Mouse (Mus musculus): ENCODE measurements around the gene Tbc1d22a. TPM values are rescaled to one million over a fixed set of nuclear protein-coding genes. Genes with fewer than 3 reads are reported as not detected.
A peak's percentile ranks its signal among the peaks of the same experiment; 100 is the strongest.

Tbc1d22a gene
- polyA plus RNA-seq, 1 experiment from 2014 or later, result 13.8 TPM

DNA sequence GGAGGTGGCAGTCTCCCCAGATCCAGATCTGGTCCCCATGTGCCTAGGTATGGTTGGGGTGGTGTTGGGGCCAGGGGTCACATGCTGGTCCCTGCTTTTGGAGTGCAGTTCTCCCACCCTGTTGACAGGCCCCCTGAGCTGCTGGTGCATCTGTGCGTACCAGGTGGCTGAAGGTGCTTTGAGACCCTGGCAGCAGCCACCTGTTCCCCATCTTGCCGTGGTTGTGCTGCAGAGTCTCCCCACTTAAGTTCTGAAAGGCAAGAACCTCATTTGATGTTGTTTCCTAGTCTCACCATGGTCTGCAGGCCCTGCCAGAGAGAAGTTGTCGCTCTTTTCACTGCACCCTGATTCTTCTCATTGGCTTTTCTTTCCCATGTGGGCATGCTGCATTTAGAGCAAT lies 90.6 kb downstream of the Tbc1d22a start:
- H3K27ac ChIP-seq, result no peak overlapping the region
- no peak for ATAC-seq (replicated peaks; ENCODE audit: low FRiP score)
- no peaks in the 10 kb centered on the region for H3K9me3 ChIP-seq (replicated peaks)
- H3K36me3 ChIP-seq, result peaks cover 14% of the 10 kb centered on the region
- H3K27me3 ChIP-seq, result no peaks in the 10 kb centered on the region
- H3K4me2 ChIP-seq, result no peak overlapping the region
- H3K4me3 ChIP-seq (replicated peaks), result no peak overlapping the region
- H3K4me1 ChIP-seq, result no peaks in the 10 kb centered on the region
- 78% methylated on average over 3 of the region's 3 CpGs for WGBS
- no peak overlapping the region for H3K9ac ChIP-seq

DNA sequence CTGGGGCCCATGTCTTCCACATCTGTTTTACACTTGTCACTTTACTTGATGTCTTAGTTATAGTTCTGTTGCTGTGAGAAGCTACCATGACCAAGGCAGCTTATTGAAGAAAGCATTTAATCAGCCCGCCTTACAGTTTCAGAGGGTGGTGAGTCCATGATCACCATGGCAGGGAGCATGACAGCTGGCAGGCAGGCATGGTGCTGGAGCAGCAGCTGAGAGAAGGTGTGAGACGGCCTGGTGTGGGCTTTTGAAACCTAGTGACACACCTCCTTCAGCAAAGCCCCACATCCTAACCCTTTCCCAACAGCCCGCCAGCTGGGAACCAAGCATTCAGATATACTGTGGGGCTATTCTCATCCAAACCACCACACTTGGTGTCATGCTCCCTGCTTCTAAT lies 91.0 kb downstream of the Tbc1d22a start:
- Histone ChIP-seq H3K27me3 (no peaks in the 10 kb centered on the region), H3K27ac (no peak overlapping the region), H3K9ac (no peak overlapping the region), H3K9me3 (replicated peaks) (no peaks in the 10 kb centered on the region), H3K36me3 (peaks cover 14% of the 10 kb centered on the region), H3K4me1 (no peaks in the 10 kb centered on the region), H3K4me3 (replicated peaks) (no peak overlapping the region), H3K4me2 (no peak overlapping the region)
- WGBS, result 87% methylated on average over 3 of the region's 3 CpGs
- no peak for ATAC-seq (replicated peaks; ENCODE audit: low FRiP score)

DNA sequence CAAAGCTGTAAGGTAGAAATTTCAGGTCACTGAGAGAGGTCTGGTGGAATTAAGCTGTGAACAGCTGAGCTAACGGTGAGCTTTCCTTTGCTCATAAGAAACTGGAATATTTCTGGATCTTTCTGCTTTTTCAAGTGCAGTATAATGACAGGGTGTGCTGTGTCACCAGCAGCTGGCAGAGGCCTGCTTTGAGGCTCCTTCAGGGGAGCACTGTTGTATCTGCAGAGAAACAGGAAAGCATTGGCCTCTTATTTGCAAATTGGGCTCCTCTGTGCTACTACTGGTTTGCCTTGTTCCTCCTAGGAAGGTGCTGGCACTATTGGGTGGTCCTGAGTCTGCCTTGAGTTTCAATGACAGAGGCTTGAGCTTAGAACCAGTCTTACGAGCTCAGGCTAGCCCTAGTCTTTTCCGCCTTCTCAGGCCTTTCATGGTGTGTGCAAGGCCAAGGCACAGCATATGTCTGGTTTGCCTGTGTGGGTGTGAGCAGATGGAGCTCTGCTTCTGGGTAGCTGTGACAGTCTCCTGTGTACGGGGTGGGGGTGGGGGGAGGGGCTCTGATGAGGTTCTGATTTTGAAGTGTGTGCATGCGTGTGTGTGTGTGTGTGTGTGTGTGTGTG lies 95.1 kb downstream of the Tbc1d22a start:
- Histone ChIP-seq H3K9ac (no peak overlapping the region), H3K4me2 (no peak overlapping the region), H3K4me1 (no peaks in the 10 kb centered on the region), H3K27me3 (no peaks in the 10 kb centered on the region), H3K4me3 (replicated peaks) (no peak overlapping the region), H3K27ac (no peak overlapping the region), H3K36me3 (peaks cover 9% of the 10 kb centered on the region), H3K9me3 (replicated peaks) (no peaks in the 10 kb centered on the region)
- WGBS, result 84% methylated on average over 5 of the region's 5 CpGs
- no peak for ATAC-seq (replicated peaks; ENCODE audit: low FRiP score)

DNA sequence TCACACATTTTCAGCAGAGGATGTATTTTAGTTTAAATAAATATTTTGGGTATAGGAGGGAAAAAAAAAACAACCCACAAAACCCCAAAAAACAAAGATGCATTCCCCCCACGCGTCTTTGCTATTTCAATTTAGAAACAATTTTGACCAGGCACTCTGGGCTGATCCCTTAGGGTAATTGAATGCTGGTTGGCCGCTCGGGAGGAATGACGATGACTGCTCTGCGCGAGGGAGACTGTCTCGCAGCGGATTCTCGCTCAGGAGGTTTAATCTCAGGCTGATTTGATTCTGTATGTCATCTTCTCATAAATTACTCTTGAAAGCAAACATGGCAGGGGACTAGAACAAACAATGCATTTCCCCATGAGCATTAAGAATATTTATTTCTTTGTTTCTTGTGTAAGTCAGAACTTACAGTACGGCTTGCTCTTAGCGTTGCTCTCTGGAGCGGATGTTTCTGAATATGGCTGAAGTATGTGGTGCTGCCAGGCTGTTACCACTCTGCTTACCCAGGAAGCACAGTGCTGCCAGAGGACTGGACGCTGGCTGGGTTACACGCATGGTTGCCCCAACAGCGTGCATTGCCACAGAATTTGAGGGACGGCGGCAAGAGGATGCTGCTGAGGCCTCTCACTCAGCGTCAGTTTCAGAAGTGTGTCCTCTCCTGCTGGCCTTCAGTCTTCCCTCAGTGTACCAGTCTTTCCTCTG lies 106.7 kb downstream of the Tbc1d22a start:
- H3K27me3 ChIP-seq, result no peaks in the 10 kb centered on the region
- WGBS, result 49% methylated on average over 19 of the region's 19 CpGs
- 0 out of 2 replicates have a peak, but pooled peaks cover 5% of the 10 kb centered on the region for H3K36me3 ChIP-seq
- peak overlapping the region; percentile 43; the same call in 1 of the 2 replicates for H3K27ac ChIP-seq
- peak overlapping the region; percentile 23; the same call in 1 of the 2 replicates for H3K4me2 ChIP-seq
- no peak overlapping the region for H3K9ac ChIP-seq
- peaks cover 11% of the 10 kb centered on the region; the same call in 1 of the 2 replicates for H3K4me1 ChIP-seq
- H3K9me3 ChIP-seq (replicated peaks), result no peaks in the 10 kb centered on the region
- H3K4me3 ChIP-seq (replicated peaks), result no peak overlapping the region
- no peak for ATAC-seq (replicated peaks; ENCODE audit: low FRiP score)

DNA sequence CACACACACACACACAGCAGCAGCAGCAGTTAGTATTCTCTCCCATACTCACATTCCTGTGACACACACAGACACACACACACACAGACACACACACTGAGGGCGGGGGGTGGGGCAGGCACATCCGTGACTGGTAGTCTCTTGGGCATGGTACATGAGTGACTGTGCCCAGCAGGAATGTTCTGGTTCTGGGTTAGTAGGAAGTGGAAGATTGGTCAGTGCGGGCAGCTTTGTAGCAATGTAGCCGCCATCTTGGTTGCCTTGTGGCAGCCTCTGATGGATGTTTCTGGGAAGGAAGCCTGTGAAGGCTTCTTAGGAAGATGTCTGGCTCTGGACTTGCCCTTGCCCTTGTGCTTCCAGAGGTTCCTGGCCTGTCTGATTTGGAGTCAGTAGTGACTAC lies 112.1 kb downstream of the Tbc1d22a start:
- H3K9ac ChIP-seq, result no peak overlapping the region
- no peaks in the 10 kb centered on the region for H3K27me3 ChIP-seq
- H3K4me3 ChIP-seq (replicated peaks), result no peak overlapping the region
- 95% methylated on average over 4 of the region's 4 CpGs for WGBS
- H3K4me1 ChIP-seq, result peaks cover 3% of the 10 kb centered on the region; the same call in 1 of the 2 replicates
- ATAC-seq (replicated peaks; ENCODE audit: low FRiP score), result no peak
- H3K27ac ChIP-seq, result no peak overlapping the region
- no peaks in the 10 kb centered on the region for H3K9me3 ChIP-seq (replicated peaks)
- no peak overlapping the region for H3K4me2 ChIP-seq
- H3K36me3 ChIP-seq, result no peaks in the 10 kb centered on the region

DNA sequence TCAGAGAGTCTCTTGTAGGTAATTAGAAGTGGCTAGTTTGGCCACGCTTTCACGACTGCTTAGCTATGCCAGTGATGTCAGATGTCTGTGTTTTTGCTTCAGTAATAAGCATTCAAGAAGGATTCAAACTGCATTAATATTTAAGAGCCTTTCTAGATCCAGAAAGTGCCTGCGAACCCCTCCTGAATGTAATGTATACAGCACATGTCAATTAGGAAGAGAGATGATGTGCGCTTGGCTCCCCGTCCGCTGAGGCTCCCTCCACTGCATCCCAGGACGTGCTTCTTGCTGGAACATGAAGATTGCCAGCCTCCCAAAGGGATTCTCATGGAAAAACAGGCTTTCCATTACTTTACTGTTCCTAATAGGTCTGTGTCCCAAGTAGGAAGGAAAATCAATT lies 115.7 kb downstream of the Tbc1d22a start:
- Histone ChIP-seq H3K36me3 (no peaks in the 10 kb centered on the region), H3K9ac (no peak overlapping the region), H3K27me3 (no peaks in the 10 kb centered on the region), H3K27ac (no peak overlapping the region), H3K4me2 (no peak overlapping the region), H3K9me3 (replicated peaks) (no peaks in the 10 kb centered on the region), H3K4me3 (replicated peaks) (no peak overlapping the region), H3K4me1 (no peaks in the 10 kb centered on the region)
- WGBS, result 75% methylated on average over 7 of the region's 7 CpGs
- ATAC-seq (replicated peaks; ENCODE audit: low FRiP score), result no peak

DNA sequence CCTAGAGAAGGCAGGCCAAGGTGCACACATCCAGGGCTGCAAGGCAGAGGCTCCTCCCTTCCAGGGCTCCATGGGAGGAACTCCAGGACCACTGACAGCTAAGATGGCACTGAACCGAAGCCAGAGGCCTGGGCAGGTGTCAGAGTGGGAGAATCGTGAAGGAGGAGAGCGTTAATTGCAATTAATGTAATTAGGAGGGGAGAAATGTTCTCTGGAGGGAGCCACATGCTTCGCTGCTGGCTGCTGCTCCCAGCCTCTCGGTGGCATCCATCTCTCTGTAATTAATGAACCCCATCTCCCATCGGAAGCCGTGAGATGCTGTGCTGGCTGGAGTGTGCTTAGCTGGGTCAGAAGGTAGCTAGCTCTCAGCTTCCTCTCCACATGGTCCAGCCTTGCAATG lies 116.2 kb downstream of the Tbc1d22a start:
- WGBS, result 51% methylated on average over 7 of the region's 7 CpGs
- Histone ChIP-seq H3K36me3 (no peaks in the 10 kb centered on the region), H3K4me3 (replicated peaks) (no peak overlapping the region), H3K27me3 (no peaks in the 10 kb centered on the region), H3K9me3 (replicated peaks) (no peaks in the 10 kb centered on the region), H3K27ac (no peak overlapping the region), H3K4me1 (peaks cover 3% of the 10 kb centered on the region; the same call in 1 of the 2 replicates), H3K9ac (no peak overlapping the region), H3K4me2 (no peak overlapping the region)
- ATAC-seq (replicated peaks; ENCODE audit: low FRiP score), result no peak

DNA sequence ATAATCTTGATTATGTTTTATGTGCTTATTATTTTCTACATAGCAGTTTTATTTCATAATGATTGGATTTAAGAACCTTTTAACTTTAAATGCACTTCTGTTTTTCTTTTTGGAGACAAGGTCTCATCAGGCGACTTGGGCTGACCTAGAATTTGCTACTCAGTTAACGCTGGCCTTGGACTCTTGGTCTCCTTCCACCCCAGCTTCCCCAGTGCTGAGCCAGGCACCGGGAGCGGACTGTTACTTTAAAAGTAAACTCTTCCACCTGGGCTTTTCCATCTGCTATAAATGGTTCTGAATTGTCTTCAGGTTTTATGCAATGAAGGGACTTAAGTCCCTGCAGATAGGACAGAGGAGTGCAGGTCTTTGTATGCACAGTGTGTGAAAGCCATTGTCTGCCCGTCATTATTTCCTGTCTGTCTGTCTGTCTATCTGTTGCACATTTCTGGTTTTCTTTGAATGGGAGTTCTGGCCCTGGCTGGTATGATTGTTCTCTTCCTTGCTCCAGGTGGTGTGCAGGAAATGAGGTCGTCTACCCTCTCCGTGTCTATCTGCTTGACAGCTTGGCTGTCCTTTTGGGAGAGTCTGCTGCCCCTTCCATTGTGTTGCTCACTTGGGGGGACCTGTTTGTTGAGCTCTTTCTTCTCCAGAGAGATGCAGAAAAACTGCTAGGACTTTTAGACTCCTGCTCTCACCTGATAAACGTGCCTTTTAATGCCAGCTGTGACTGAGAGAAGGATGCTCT lies 117.4 kb downstream of the Tbc1d22a start:
- peaks cover 9% of the 10 kb centered on the region; the same call in 1 of the 2 replicates for H3K4me1 ChIP-seq
- no peak overlapping the region for H3K4me2 ChIP-seq
- H3K9me3 ChIP-seq (replicated peaks), result no peaks in the 10 kb centered on the region
- H3K4me3 ChIP-seq (replicated peaks), result no peak overlapping the region
- H3K36me3 ChIP-seq, result no peaks in the 10 kb centered on the region
- H3K27ac ChIP-seq, result no peak overlapping the region
- ATAC-seq (replicated peaks; ENCODE audit: low FRiP score), result no peak
- H3K27me3 ChIP-seq, result no peaks in the 10 kb centered on the region
- WGBS, result 78% methylated on average over 8 of the region's 8 CpGs
- no peak overlapping the region for H3K9ac ChIP-seq

DNA sequence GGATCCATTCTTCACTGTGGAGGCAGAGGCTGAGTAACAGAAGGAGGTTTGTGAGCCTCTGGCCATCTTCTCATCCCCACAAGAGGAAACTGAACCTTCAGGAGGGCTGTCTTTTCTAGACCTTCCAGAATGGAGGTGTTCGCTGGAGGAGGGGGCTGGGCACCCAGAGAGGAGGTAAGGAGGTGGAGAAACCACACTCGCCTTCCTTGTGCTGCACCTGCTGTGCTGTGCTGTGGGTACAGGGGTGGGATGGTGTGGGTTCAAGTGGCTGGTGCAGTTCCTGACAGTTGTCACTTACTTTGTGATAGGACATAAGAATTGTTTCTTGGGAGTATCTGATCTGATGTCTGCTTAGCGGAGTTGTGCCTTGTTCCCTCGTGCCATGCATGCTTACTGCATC lies 118.9 kb downstream of the Tbc1d22a start:
- Histone ChIP-seq H3K27ac (no peak overlapping the region), H3K4me1 (peaks cover 9% of the 10 kb centered on the region; the same call in 1 of the 2 replicates), H3K4me2 (no peak overlapping the region), H3K9ac (no peak overlapping the region), H3K36me3 (no peaks in the 10 kb centered on the region), H3K27me3 (no peaks in the 10 kb centered on the region), H3K4me3 (replicated peaks) (no peak overlapping the region), H3K9me3 (replicated peaks) (no peaks in the 10 kb centered on the region)
- ATAC-seq (replicated peaks; ENCODE audit: low FRiP score), result no peak
- WGBS, result 86% methylated on average over 4 of the region's 4 CpGs

DNA sequence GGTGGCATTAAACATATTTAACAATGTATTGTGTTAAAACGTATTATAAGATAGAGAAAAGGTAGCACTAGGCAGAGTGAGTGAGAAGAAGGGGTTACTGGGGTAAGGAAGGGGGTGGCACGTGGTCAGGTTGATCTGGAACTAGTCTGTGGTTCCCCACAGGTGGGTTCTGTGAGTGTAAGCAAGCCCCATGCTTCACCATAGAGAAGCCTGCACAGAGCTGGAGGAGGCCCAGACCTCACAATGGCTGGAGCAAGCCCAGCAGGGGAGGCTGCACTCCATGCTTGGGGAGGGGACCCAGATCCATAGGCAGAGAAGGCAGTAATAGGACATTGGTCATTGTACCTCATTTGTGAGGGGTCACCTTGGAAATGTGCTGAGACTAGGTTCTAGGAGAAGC lies 119.3 kb downstream of the Tbc1d22a start:
- Histone ChIP-seq H3K27me3 (no peaks in the 10 kb centered on the region), H3K27ac (no peak overlapping the region), H3K36me3 (no peaks in the 10 kb centered on the region), H3K4me1 (peaks cover 9% of the 10 kb centered on the region), H3K9me3 (replicated peaks) (no peaks in the 10 kb centered on the region), H3K4me3 (replicated peaks) (no peak overlapping the region), H3K9ac (no peak overlapping the region), H3K4me2 (no peak overlapping the region)
- ATAC-seq (replicated peaks; ENCODE audit: low FRiP score), result no peak
- 76% methylated on average over 2 of the region's 2 CpGs for WGBS

DNA sequence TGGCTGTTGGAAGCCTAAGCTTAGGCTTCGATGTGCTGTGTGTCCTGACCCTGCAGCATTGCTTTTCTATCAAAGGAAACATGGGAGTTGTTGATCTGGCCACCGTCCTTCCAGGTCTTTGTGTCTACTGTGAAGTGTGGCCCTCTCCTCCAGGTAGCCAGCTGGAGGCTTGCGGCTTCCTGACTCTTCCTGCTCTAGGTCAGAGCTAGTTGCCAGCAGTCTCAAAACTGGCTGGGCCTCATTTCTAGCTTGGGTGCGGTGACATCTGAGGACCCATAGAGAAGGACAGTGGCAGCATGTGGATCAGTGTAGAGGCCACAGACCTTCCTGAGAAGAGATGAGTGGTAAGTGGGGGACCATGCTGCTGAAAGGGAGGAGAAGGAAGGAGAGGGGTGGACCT lies 120.0 kb downstream of the Tbc1d22a start:
- Histone ChIP-seq H3K9me3 (replicated peaks) (no peaks in the 10 kb centered on the region), H3K36me3 (no peaks in the 10 kb centered on the region), H3K4me3 (replicated peaks) (no peak overlapping the region), H3K9ac (no peak overlapping the region), H3K27me3 (no peaks in the 10 kb centered on the region), H3K27ac (no peak overlapping the region), H3K4me2 (no peak overlapping the region), H3K4me1 (peaks cover 15% of the 10 kb centered on the region)
- WGBS, result 96% methylated on average over 4 of the region's 4 CpGs
- ATAC-seq (replicated peaks; ENCODE audit: low FRiP score), result no peak

DNA sequence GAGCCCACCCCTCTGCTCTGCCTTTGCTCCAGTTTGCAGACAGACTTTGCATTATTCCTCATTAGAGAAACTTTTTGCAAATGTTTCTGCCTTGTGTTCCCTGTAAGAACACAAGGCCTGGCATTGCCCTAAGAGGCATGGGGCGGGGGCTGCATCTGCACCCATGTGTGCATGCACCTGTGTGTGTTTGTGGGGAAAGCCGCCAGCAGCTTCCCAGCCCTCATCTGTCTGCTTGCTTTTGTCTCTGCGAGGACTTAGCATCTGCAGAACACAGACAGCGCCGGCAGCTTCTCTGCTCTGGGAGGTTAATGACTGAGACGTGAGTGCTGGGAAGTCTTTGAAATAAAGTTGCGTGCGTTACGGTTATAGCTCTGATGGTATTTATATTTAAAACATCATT lies 120.5 kb downstream of the Tbc1d22a start:
- Histone ChIP-seq H3K4me1 (peaks cover 16% of the 10 kb centered on the region), H3K27ac (no peak overlapping the region), H3K9ac (no peak overlapping the region), H3K4me2 (no peak overlapping the region), H3K36me3 (no peaks in the 10 kb centered on the region), H3K4me3 (replicated peaks) (no peak overlapping the region), H3K9me3 (replicated peaks) (no peaks in the 10 kb centered on the region), H3K27me3 (no peaks in the 10 kb centered on the region)
- ATAC-seq (replicated peaks; ENCODE audit: low FRiP score), result no peak
- 90% methylated on average over 9 of the region's 9 CpGs for WGBS

All from kidney, embryonic 15.5 days (tissue).